Mouse (Mus musculus): ENCODE results near the gene Lbx2. TPM values are rescaled to one million over a fixed set of nuclear protein-coding genes. Genes with fewer than 3 reads are reported as not detected.
A peak's percentile ranks its signal among the peaks of the same experiment; 100 is the strongest.

Gene Lbx2
- polyA plus RNA-seq, 1 experiment from 2014 or later = 1.4 TPM

DNA sequence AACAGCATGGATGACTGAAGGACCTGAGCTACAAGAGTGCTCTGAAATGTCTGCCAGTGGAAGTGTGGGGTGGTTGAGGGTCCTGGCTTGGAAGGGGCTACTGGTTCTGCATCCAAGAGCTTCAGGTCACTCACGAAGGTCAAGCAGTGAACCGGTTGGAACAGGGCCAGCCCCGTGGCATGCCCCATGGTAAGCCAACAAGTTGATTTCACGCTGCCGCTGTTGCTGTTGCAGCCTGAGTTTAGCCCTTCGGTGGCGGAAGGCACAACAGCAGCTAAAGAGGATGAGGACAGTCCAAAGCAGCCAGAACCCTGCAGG, 33.5 kb downstream of the Lbx2 start:
- H3K4me3 ChIP-seq (ENCODE audit: low read depth, low read length) = peak overlapping the region; percentile 82; the same call in 1 of the 2 replicates
- no peaks in the 10 kb centered on the region for H3K27me3 ChIP-seq (replicated peaks; ENCODE audit: control insufficient read depth, insufficient read depth, low read length)
- ATAC-seq (replicated peaks; ENCODE audit: low FRiP score, low TSS enrichment, low read depth) = no peak
- H3K4me2 ChIP-seq (ENCODE audit: low read length) = no peak overlapping the region; the same call in 1 of the 2 replicates
- peaks cover 40% of the 10 kb centered on the region for H3K4me1 ChIP-seq (replicated peaks; ENCODE audit: control insufficient read depth, insufficient read depth, low read length)
- peak overlapping the region; percentile 38; the same call in 1 of the 2 replicates for H3K27ac ChIP-seq (ENCODE audit: low read depth)
- 81% methylated on average over 7 of the region's 7 CpGs for WGBS
- H3K9ac ChIP-seq (ENCODE audit: low read length) = no peak overlapping the region
- no peaks in the 10 kb centered on the region for H3K9me3 ChIP-seq (ENCODE audit: control insufficient read depth, low read length)
- DNase-seq (ENCODE audit: low spot score) = no peak
- H3K36me3 ChIP-seq (ENCODE audit: control insufficient read depth, insufficient read depth, low read length) = peaks cover 31% of the 10 kb centered on the region

- Histone ChIP-seq H3K9me3 (ENCODE audit: control insufficient read depth, low read length) (no peaks in the 10 kb centered on the region), H3K27me3 (replicated peaks; ENCODE audit: control insufficient read depth, insufficient read depth, low read length) (no peaks in the 10 kb centered on the region), H3K9ac (ENCODE audit: low read length) (peak within 1 kb of the TSS; percentile 88), H3K4me1 (replicated peaks; ENCODE audit: control insufficient read depth, insufficient read depth, low read length) (peaks cover 35% of the 10 kb centered on the region; the same call in 1 of the 2 replicates), H3K36me3 (ENCODE audit: control insufficient read depth, insufficient read depth, low read length) (peaks cover 31% of the 10 kb centered on the region), H3K27ac (ENCODE audit: low read depth) (peak within 1 kb of the TSS; percentile 94), H3K4me3 (ENCODE audit: low read depth, low read length) (peak within 1 kb of the TSS; percentile 82), H3K4me2 (ENCODE audit: low read length) (peak within 1 kb of the TSS; percentile 96)
- WGBS = under 1% methylated on average over 38 of the region's 38 CpGs
- DNase-seq (ENCODE audit: low spot score) (peak; percentile 94), ATAC-seq (replicated peaks; ENCODE audit: low FRiP score, low TSS enrichment, low read depth) (peak; percentile 93)
Observed at GRCm38 (mm10) chr6:83120930-83121862, 35.0 kb downstream of the Lbx2 start, which contains the start of gene Wbp1. Gene Wbp1, minus strand, starts transcription at chr6:83121559.

GRCm38 (mm10) chr6:83121863-83122710, 35.9 kb downstream of the Lbx2 start:
- ATAC-seq (replicated peaks; ENCODE audit: low FRiP score, low TSS enrichment, low read depth) = peak; percentile 0; the same call in 1 of the 2 replicates
- H3K9ac ChIP-seq (ENCODE audit: low read length) = peak overlapping the region; percentile 75
- peak overlapping the region; percentile 82 for H3K4me3 ChIP-seq (ENCODE audit: low read depth, low read length)
- H3K27ac ChIP-seq (ENCODE audit: low read depth) = peak overlapping the region; percentile 94
- WGBS = 2% methylated on average over 44 of the region's 52 CpGs
- H3K4me1 ChIP-seq (replicated peaks; ENCODE audit: control insufficient read depth, insufficient read depth, low read length) = peaks cover 29% of the 10 kb centered on the region; the same call in 1 of the 2 replicates
- peaks cover 25% of the 10 kb centered on the region for H3K36me3 ChIP-seq (ENCODE audit: control insufficient read depth, insufficient read depth, low read length)
- H3K4me2 ChIP-seq (ENCODE audit: low read length) = peak overlapping the region; percentile 96
- H3K27me3 ChIP-seq (replicated peaks; ENCODE audit: control insufficient read depth, insufficient read depth, low read length) = no peaks in the 10 kb centered on the region
- DNase-seq (ENCODE audit: low spot score) = no peak
- H3K9me3 ChIP-seq (ENCODE audit: control insufficient read depth, low read length) = no peaks in the 10 kb centered on the region

DNA sequence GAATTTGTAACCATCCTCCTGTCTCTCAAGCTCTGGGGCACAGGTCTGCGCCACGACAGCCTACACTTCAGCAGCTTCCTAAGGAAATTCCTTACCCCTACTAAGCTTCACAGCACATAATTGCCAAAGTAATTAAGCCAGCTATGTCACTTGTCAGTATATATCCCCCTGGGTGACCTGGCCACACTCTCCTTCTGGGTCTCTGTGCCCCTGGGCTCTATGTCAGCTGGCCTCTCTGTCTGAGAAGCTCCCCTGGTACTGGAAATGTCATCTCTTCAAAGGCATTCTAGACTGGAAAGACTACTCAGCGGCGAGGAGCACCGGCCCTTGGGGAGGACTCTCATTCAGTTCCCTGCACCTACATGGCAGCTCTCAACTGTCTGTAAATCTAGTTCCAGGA, 36.8 kb downstream of the Lbx2 start:
- Histone ChIP-seq H3K9ac (ENCODE audit: low read length) (peak overlapping the region; percentile 75; the same call in 1 of the 2 replicates), H3K27ac (ENCODE audit: low read depth) (no peak overlapping the region), H3K4me2 (ENCODE audit: low read length) (peak overlapping the region; percentile 96), H3K4me3 (ENCODE audit: low read depth, low read length) (no peak overlapping the region), H3K36me3 (ENCODE audit: control insufficient read depth, insufficient read depth, low read length) (peaks cover 17% of the 10 kb centered on the region), H3K27me3 (replicated peaks; ENCODE audit: control insufficient read depth, insufficient read depth, low read length) (no peaks in the 10 kb centered on the region), H3K9me3 (ENCODE audit: control insufficient read depth, low read length) (no peaks in the 10 kb centered on the region), H3K4me1 (replicated peaks; ENCODE audit: control insufficient read depth, insufficient read depth, low read length) (peaks cover 29% of the 10 kb centered on the region; the same call in 1 of the 2 replicates)
- ATAC-seq (replicated peaks; ENCODE audit: low FRiP score, low TSS enrichment, low read depth) (no peak), DNase-seq (ENCODE audit: low spot score) (no peak)
- 87% methylated on average over 5 of the region's 5 CpGs for WGBS

DNA sequence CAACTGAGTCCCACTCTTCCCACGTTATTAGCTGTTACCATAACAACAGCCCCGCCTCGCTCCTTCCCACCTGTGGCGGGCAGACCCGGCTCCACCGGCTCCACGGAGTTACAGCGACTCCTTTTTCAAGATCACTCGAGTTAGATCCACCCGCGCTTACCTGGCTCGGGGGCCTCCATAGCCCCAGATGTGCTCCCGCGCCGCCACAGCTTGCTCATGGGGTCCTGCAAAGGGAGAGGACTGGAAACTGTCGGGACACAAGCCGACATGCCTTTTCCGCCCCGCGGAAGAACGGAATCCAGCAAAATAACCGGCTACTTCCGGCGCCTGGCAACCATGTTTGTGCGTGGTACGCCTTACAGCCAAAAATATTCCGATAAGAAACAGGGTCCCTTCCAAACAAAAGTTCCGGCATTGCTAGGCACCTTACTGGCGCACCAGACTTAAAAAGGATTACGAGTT, 38.7 kb downstream of the Lbx2 start:
- under 1% methylated on average over 30 of the region's 30 CpGs for WGBS
- Histone ChIP-seq H3K27me3 (replicated peaks; ENCODE audit: control insufficient read depth, insufficient read depth, low read length) (no peaks in the 10 kb centered on the region), H3K4me2 (ENCODE audit: low read length) (peak overlapping the region; percentile 84), H3K9ac (ENCODE audit: low read length) (peak overlapping the region; percentile 50), H3K9me3 (ENCODE audit: control insufficient read depth, low read length) (no peaks in the 10 kb centered on the region), H3K36me3 (ENCODE audit: control insufficient read depth, insufficient read depth, low read length) (no peaks in the 10 kb centered on the region), H3K27ac (ENCODE audit: low read depth) (peak overlapping the region; percentile 16; the same call in 1 of the 2 replicates), H3K4me3 (ENCODE audit: low read depth, low read length) (peak overlapping the region; percentile 67), H3K4me1 (replicated peaks; ENCODE audit: control insufficient read depth, insufficient read depth, low read length) (peaks cover 26% of the 10 kb centered on the region; the same call in 1 of the 2 replicates)
- ATAC-seq (replicated peaks; ENCODE audit: low FRiP score, low TSS enrichment, low read depth) = 0 out of 2 replicates have a peak, but pooled peaks have one; percentile 12
- DNase-seq (ENCODE audit: low spot score) = peak; percentile 96

DNA sequence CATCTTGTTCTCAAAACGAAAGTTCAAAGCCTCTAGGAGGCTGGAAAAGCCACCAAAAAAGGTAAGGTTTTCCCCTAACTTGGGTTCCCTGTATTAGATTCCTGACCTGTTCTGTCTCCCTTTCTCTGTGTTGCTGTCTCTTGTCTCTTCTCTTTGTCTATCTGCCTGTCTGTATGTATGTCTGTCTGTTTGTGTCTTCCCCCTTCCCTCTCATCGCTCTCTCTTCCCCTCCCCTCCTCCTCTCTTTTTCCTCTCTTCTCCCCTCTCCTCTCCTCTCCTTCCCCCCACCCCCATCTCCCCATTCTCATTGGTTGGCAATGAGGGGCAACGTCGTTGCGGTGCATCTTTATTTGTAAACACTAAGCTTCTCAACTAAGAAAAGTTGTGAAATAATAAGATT, 39.2 kb downstream of the Lbx2 start, which contains the start of gene Ino80b:
Gene Ino80b (minus strand): TSS at position 101 of the 400 bp plus-strand sequence.
- no peaks in the 10 kb centered on the region for H3K27me3 ChIP-seq (replicated peaks; ENCODE audit: control insufficient read depth, insufficient read depth, low read length)
- no peak for DNase-seq (ENCODE audit: low spot score)
- H3K4me3 ChIP-seq (ENCODE audit: low read depth, low read length) = peak within 1 kb of the TSS; percentile 67
- H3K9ac ChIP-seq (ENCODE audit: low read length) = peak within 1 kb of the TSS; percentile 50
- H3K36me3 ChIP-seq (ENCODE audit: control insufficient read depth, insufficient read depth, low read length) = no peaks in the 10 kb centered on the region
- H3K27ac ChIP-seq (ENCODE audit: low read depth) = peak within 1 kb of the TSS; percentile 16; the same call in 1 of the 2 replicates
- H3K4me1 ChIP-seq (replicated peaks; ENCODE audit: control insufficient read depth, insufficient read depth, low read length) = peaks cover 22% of the 10 kb centered on the region; the same call in 1 of the 2 replicates
- peak within 1 kb of the TSS; percentile 84 for H3K4me2 ChIP-seq (ENCODE audit: low read length)
- 17% methylated on average over 5 of the region's 5 CpGs for WGBS
- no peak for ATAC-seq (replicated peaks; ENCODE audit: low FRiP score, low TSS enrichment, low read depth)
- H3K9me3 ChIP-seq (ENCODE audit: control insufficient read depth, low read length) = no peaks in the 10 kb centered on the region

- Histone ChIP-seq H3K4me3 (ENCODE audit: low read depth, low read length) (no peak overlapping the region), H3K4me1 (replicated peaks; ENCODE audit: control insufficient read depth, insufficient read depth, low read length) (peaks cover 15% of the 10 kb centered on the region; the same call in 1 of the 2 replicates), H3K27me3 (replicated peaks; ENCODE audit: control insufficient read depth, insufficient read depth, low read length) (no peaks in the 10 kb centered on the region), H3K27ac (ENCODE audit: low read depth) (no peak overlapping the region), H3K4me2 (ENCODE audit: low read length) (no peak overlapping the region), H3K36me3 (ENCODE audit: control insufficient read depth, insufficient read depth, low read length) (no peaks in the 10 kb centered on the region), H3K9me3 (ENCODE audit: control insufficient read depth, low read length) (no peaks in the 10 kb centered on the region), H3K9ac (ENCODE audit: low read length) (no peak overlapping the region)
- no peak for DNase-seq (ENCODE audit: low spot score)
- no peak for ATAC-seq (replicated peaks; ENCODE audit: low FRiP score, low TSS enrichment, low read depth)
- 92% methylated on average over 5 of the region's 5 CpGs for WGBS
Observed at GRCm38 (mm10) chr6:83127419-83127818, 41.3 kb downstream of the Lbx2 start.
